Mouse (Mus musculus): Measurements from ENCODE around the gene Srl.

GRCm38 (mm10) chr16:4477591-4478215 lies 63.9 kb downstream of the Srl start:
- no peak for TF ChIP-seq GATA1 (IDR thresholded peaks at IDR 0.05; ENCODE audit: borderline replicate concordance, low read length)
- no peak for TF ChIP-seq FLI1 (IDR thresholded peaks at IDR 0.05; ENCODE audit: low read length)

All from megakaryocyte, embryonic 14.5 days (primary cell).